Mouse (Mus musculus): Measurements from ENCODE around the gene Serinc2.

- TF ChIP-seq CTCF (IDR thresholded peaks at IDR 0.05; ENCODE audit: low read depth) (no peak), EP300 (IDR thresholded peaks at IDR 0.05; ENCODE audit: low read depth) (peak; percentile 79)
Measured at GRCm38 (mm10) chr4:130294513-130294912, 15.5 kb upstream of the Serinc2 start.
